Mouse (Mus musculus): ENCODE measurements around the gene Zic2. TPM values are rescaled to one million over a fixed set of nuclear protein-coding genes. Genes with fewer than 3 reads are reported as not detected.

Gene Zic2
- polyA plus RNA-seq, 2 experiments, result 0.03 TPM; not detected in 1

DNA sequence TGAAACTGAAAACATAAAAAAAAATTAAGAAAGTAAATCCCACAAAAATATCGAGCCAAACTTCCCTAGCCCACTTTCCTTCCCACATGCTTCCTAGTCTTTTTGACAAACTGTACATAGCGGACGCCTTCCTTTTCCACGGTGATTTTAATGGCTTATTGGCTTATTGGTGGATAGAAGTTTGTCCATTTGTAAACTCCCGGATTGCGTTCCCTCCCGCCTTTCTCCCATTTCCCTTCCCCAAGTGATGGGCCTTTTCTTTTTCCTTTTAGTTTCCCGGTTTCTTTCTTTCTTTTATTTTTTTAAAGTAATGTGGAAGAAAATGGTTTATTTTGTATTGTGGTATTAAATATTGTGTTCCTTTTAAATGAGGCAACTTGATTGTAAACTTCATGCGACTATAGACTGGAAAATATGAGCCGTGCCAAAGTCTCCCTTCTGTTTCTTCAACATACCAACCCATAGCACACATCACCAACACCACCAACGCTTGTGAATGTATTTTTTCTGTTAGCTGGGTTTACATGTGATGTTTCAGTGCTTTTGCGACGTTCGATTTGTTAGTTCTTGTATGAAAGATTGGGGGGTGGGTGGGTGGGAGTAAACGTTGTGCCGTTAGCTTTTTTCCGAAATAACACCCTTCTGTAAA is 4.3 kb downstream of the Zic2 start:
- Histone ChIP-seq H3K4me3 (ENCODE audit: insufficient read depth in 1 of 2, low read depth in 2 of 2, low read length in 2 of 2) (no peak overlapping the region), H3K4me2 (ENCODE audit: low read depth) (no peak overlapping the region), H3K9ac (replicated peaks) (no peak overlapping the region), H3K27me3 (ENCODE audit: control insufficient read depth, insufficient read depth, low read length) (peaks cover 100% of the 10 kb centered on the region), H3K27ac (no peak overlapping the region), H3K9me3 (ENCODE audit: control insufficient read depth, low read length) (no peaks in the 10 kb centered on the region), H3K4me1 (replicated peaks; ENCODE audit: control insufficient read depth in 2 of 2, insufficient read depth in 2 of 2, low read length in 1 of 2) (no peaks in the 10 kb centered on the region), H3K36me3 (replicated peaks; ENCODE audit: control insufficient read depth, insufficient read depth, low read depth) (no peaks in the 10 kb centered on the region)
- TF ChIP-seq EP300 (IDR thresholded peaks at IDR 0.05; ENCODE audit: low read depth), result no peak
- TF ChIP-seq CTCF (IDR thresholded peaks at IDR 0.05; ENCODE audit: low read depth), result no peak
- WGBS (ENCODE audit: insufficient replicate concordance), result 24% methylated on average over 17 of the region's 17 CpGs
- ATAC-seq (ENCODE audit: insufficient read depth) (no peak), DNase-seq (ENCODE audit: low read depth in 3 of 3, low spot score in 3 of 3) (no peak)

GRCm38 (mm10) chr14:122480355-122480754 is 5.1 kb downstream of the Zic2 start:
- H3K4me2 ChIP-seq (ENCODE audit: low read depth), result no peak overlapping the region
- H3K9me3 ChIP-seq (ENCODE audit: control insufficient read depth, low read length), result no peaks in the 10 kb centered on the region
- DNase-seq (ENCODE audit: low read depth in 3 of 3, low spot score in 3 of 3), result no peak
- WGBS (ENCODE audit: insufficient replicate concordance), result 9% methylated on average over 2 of the region's 2 CpGs
- peaks cover 100% of the 10 kb centered on the region for H3K27me3 ChIP-seq (ENCODE audit: control insufficient read depth, insufficient read depth, low read length)
- no peak for ATAC-seq (ENCODE audit: insufficient read depth)
- H3K9ac ChIP-seq (replicated peaks), result no peak overlapping the region
- H3K27ac ChIP-seq, result no peak overlapping the region
- TF ChIP-seq EP300 (IDR thresholded peaks at IDR 0.05; ENCODE audit: low read depth), result no peak
- no peaks in the 10 kb centered on the region for H3K36me3 ChIP-seq (replicated peaks; ENCODE audit: control insufficient read depth, insufficient read depth, low read depth)
- no peak overlapping the region for H3K4me3 ChIP-seq (ENCODE audit: insufficient read depth in 1 of 2, low read depth in 2 of 2, low read length in 2 of 2)
- no peaks in the 10 kb centered on the region for H3K4me1 ChIP-seq (replicated peaks; ENCODE audit: control insufficient read depth in 2 of 2, insufficient read depth in 2 of 2, low read length in 1 of 2)

DNA sequence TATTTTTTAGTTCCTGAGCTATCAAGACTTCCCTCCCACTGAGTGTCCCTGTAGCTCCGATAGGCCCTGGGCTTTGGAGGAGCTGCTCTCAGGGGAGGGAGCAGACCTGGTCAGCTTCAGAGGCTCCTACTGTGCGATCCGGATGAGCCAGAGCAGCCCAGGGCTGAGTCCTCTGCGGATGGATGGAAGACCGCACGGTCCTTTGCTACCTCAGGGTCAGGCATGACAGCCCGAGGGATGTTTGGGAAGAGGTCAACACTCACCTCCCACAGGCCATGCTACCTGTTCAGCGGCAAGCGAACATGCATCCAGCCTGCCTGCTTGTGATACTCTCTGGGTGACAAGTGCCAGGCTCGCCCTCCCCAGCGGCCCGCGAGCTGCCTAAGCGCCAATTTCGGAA is 5.9 kb downstream of the Zic2 start:
- Histone ChIP-seq H3K36me3 (replicated peaks; ENCODE audit: control insufficient read depth, insufficient read depth, low read depth) (no peaks in the 10 kb centered on the region), H3K9me3 (ENCODE audit: control insufficient read depth, low read length) (no peaks in the 10 kb centered on the region), H3K27ac (no peak overlapping the region), H3K9ac (replicated peaks) (no peak overlapping the region), H3K4me3 (ENCODE audit: insufficient read depth in 1 of 2, low read depth in 2 of 2, low read length in 2 of 2) (no peak overlapping the region), H3K4me1 (replicated peaks; ENCODE audit: control insufficient read depth in 2 of 2, insufficient read depth in 2 of 2, low read length in 1 of 2) (no peaks in the 10 kb centered on the region), H3K4me2 (ENCODE audit: low read depth) (no peak overlapping the region), H3K27me3 (ENCODE audit: control insufficient read depth, insufficient read depth, low read length) (peaks cover 100% of the 10 kb centered on the region)
- no peak for ATAC-seq (ENCODE audit: insufficient read depth)
- DNase-seq (ENCODE audit: low read depth in 3 of 3, low spot score in 3 of 3), result no peak
- 2% methylated on average over 15 of the region's 15 CpGs for WGBS (ENCODE audit: insufficient replicate concordance)
- TF ChIP-seq CTCF (IDR thresholded peaks at IDR 0.05; ENCODE audit: low read depth) (no peak), EP300 (IDR thresholded peaks at IDR 0.05; ENCODE audit: low read depth) (no peak)

DNA sequence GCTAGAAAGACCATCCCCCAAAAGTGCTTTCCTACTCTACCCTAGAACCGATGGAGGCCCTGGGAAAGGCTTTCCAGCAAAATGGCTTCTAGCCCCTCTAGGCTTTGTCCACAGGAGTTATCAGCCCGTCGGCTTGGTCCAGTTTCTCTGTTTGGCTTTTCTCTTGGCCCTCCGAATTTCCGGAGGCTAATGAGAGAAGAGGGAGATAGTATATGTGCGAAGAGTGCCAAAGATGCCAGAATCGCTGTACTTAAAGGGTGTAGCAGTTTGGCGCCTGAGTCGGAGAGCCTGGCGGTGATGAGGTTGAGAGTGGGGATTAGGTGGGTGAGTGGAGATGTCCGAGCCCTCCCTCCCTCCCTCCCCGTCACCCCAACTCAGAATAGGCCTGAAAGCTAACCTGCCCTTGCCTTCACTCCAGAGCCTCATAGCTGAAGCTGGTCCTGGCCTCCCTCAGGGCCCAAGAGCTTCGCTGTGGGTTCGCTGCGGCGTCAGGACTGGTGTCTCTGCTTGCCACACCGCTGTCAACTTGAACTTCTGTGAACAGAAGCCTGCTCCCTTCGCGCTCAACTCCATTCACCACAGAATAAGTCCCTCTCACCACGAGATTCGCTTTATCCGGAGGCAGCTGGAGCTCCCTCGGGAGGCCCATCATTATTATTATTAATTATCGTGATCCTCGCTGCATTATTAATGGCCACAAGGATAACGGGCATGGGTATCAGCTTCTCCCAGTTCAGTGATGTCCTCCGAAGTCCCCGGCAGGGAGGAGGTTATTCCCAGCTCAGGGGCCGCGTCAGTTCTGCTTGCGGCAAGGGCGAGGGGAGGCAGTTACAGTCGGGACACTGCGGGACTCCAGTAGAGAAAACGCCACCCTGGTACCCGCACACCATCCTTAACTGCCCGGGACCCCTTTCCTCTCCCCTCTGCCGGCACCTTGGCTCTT is 7.1 kb downstream of the Zic2 start:
- H3K27ac ChIP-seq, result no peak overlapping the region
- H3K4me3 ChIP-seq (ENCODE audit: insufficient read depth in 1 of 2, low read depth in 2 of 2, low read length in 2 of 2), result no peak overlapping the region
- H3K4me2 ChIP-seq (ENCODE audit: low read depth), result no peak overlapping the region
- no peak for ATAC-seq (ENCODE audit: insufficient read depth)
- DNase-seq (ENCODE audit: low read depth in 3 of 3, low spot score in 3 of 3), result no peak
- TF ChIP-seq CTCF (IDR thresholded peaks at IDR 0.05; ENCODE audit: low read depth) (no peak), EP300 (IDR thresholded peaks at IDR 0.05; ENCODE audit: low read depth) (no peak)
- H3K9ac ChIP-seq (replicated peaks), result no peak overlapping the region
- H3K4me1 ChIP-seq (replicated peaks; ENCODE audit: control insufficient read depth in 2 of 2, insufficient read depth in 2 of 2, low read length in 1 of 2), result no peaks in the 10 kb centered on the region
- H3K9me3 ChIP-seq (ENCODE audit: control insufficient read depth, low read length), result no peaks in the 10 kb centered on the region
- WGBS (ENCODE audit: insufficient replicate concordance), result 2% methylated on average over 38 of the region's 38 CpGs
- peaks cover 99% of the 10 kb centered on the region for H3K27me3 ChIP-seq (ENCODE audit: control insufficient read depth, insufficient read depth, low read length)
- no peaks in the 10 kb centered on the region for H3K36me3 ChIP-seq (replicated peaks; ENCODE audit: control insufficient read depth, insufficient read depth, low read depth)

- no peaks in the 10 kb centered on the region for H3K9me3 ChIP-seq (ENCODE audit: control insufficient read depth, low read length)
- TF ChIP-seq EP300 (IDR thresholded peaks at IDR 0.05; ENCODE audit: low read depth) (no peak), CTCF (IDR thresholded peaks at IDR 0.05; ENCODE audit: low read depth) (no peak)
- 4% methylated on average over 5 of the region's 5 CpGs for WGBS (ENCODE audit: insufficient replicate concordance)
- H3K36me3 ChIP-seq (replicated peaks; ENCODE audit: control insufficient read depth, insufficient read depth, low read depth), result no peaks in the 10 kb centered on the region
- H3K4me3 ChIP-seq (ENCODE audit: insufficient read depth in 1 of 2, low read depth in 2 of 2, low read length in 2 of 2), result no peak overlapping the region
- H3K4me1 ChIP-seq (replicated peaks; ENCODE audit: control insufficient read depth in 2 of 2, insufficient read depth in 2 of 2, low read length in 1 of 2), result no peaks in the 10 kb centered on the region
- no peak overlapping the region for H3K27ac ChIP-seq
- no peak for DNase-seq (ENCODE audit: low read depth in 3 of 3, low spot score in 3 of 3)
- H3K4me2 ChIP-seq (ENCODE audit: low read depth), result no peak overlapping the region
- H3K27me3 ChIP-seq (ENCODE audit: control insufficient read depth, insufficient read depth, low read length), result peaks cover 97% of the 10 kb centered on the region
- H3K9ac ChIP-seq (replicated peaks), result no peak overlapping the region
- ATAC-seq (ENCODE audit: insufficient read depth), result no peak
These were observed 7.8 kb downstream of the Zic2 start for GRCm38 (mm10) chr14:122483024-122483385.

All from liver, embryonic 14.5 days (tissue).